Mouse (Mus musculus) liver, embryonic 14.5 days (tissue): ENCODE results near the gene Ccer1. TPM values are rescaled to one million over a fixed set of nuclear protein-coding genes. Genes with fewer than 3 reads are reported as not detected.

Experiments used
- ATAC-seq: fragments of 200-750 bp; cut with Nextera tagmentation; 2 replicates; pipeline ENCODE4 v1.8.0; 2017; ENCODE audit warnings: moderate number of reproducible peaks, mild to moderate bottlenecking, moderate library complexity; ENCODE audit not compliant: insufficient read depth
- DNase-seq, 3 experiments: peaks; one replicate each; pipeline ENCODE4 v3.0.0-alpha.2; 2012 to 2013; ENCODE audit warnings: low read depth in 3 of 3, low spot score in 3 of 3
- H3K27ac ChIP-seq: fragments of 300-500 bp; sonication (generic); 2 replicates; pipeline ENCODE4 v1.5.1; 2014; ENCODE audit warnings: moderate library complexity, mild to moderate bottlenecking, control low read depth, inconsistent platforms
- H3K27me3 ChIP-seq: fragments of 300-500 bp; sonication (generic); 2 replicates; pipeline ENCODE4 v1.6.1; 2014; ENCODE audit warnings: mild to moderate bottlenecking, low read length, moderate library complexity; ENCODE audit not compliant: control insufficient read depth, insufficient read depth
- H3K36me3 ChIP-seq: fragments of 300-500 bp; sonication (generic); replicated peaks from 2 replicates; pipeline ENCODE4 v1.6.1; 2014; ENCODE audit warnings: low read depth; ENCODE audit not compliant: control insufficient read depth, insufficient read depth
- H3K4me1 ChIP-seq, 2 experiments: fragments of 200-500 bp in 1 of 2; fragments of 300-500 bp in 1 of 2; sonication (generic) in 1 of 2; replicated peaks; 2 replicates each; pipeline ENCODE4 v1.6.1; 2012 to 2014; ENCODE audit warnings: antibody characterized with exemption in 1 of 2, inconsistent platforms in 1 of 2, low read length in 1 of 2; ENCODE audit not compliant: control insufficient read depth in 2 of 2, insufficient read depth in 2 of 2
- H3K4me2 ChIP-seq: fragments of 300-500 bp; sonication (generic); 2 replicates; pipeline ENCODE4 v1.6.1; 2014; ENCODE audit warnings: low read depth, mild to moderate bottlenecking, control low read depth, moderate library complexity
- H3K4me3 ChIP-seq, 2 experiments: fragments of 200-500 bp in 1 of 2; fragments of 300-500 bp in 1 of 2; sonication (generic) in 1 of 2; 2 replicates each; pipeline ENCODE4 v1.5.1; 2012 to 2014; ENCODE audit warnings: low read depth in 2 of 2, low read length in 2 of 2, mild to moderate bottlenecking in 2 of 2, control low read depth in 1 of 2, inconsistent platforms in 1 of 2, moderate library complexity in 1 of 2; ENCODE audit not compliant: insufficient read depth in 1 of 2
- H3K9ac ChIP-seq: fragments of 300-500 bp; sonication (generic); replicated peaks from 2 replicates; pipeline ENCODE4 v1.6.1; 2014; ENCODE audit warnings: mild to moderate bottlenecking, control low read depth, moderate library complexity
- H3K9me3 ChIP-seq: fragments of 300-500 bp; sonication (generic); 2 replicates; pipeline ENCODE4 v1.6.1; 2016; ENCODE audit warnings: low read length, mixed read lengths; ENCODE audit not compliant: control insufficient read depth
- CTCF ChIP-seq: IDR thresholded peaks from 2 replicates; pipeline ENCODE4 v1.5.1; 2016; ENCODE audit warnings: antibody characterized with exemption, low read depth, control low read depth
- EP300 ChIP-seq: IDR thresholded peaks from 2 replicates; pipeline ENCODE4 v1.6.1; 2016; ENCODE audit warnings: antibody characterized with exemption, low read depth
- WGBS: fragments of 180-500 bp; shearing (Covaris S2); extraction: QIAGEN DNeasy Blood & Tissue Kit; methylation state at CpG from one replicate; pipeline ENCODE4 v1.1.7; 2014; ENCODE audit not compliant: insufficient replicate concordance; 5-methylcytosine and 5-hydroxymethylcytosine counted together
- polyA plus RNA-seq, 2 experiments: library from polyadenylated mRNA; depleted of rRNA in 1 of 2; stranded (reverse) in 1 of 2; unstranded in 1 of 2; fragments of >200 nt; fragmentation: Nextera tagmentation in 1 of 2; extraction: Ambion mirVana in 1 of 2; gene quantifications; 2 replicates each; pipeline versions ENCODE4 v1.2.1 to v1.2.3; 2012 to 2014

The Ccer1 gene
- polyA plus RNA-seq, 2 experiments, result not detected

DNA sequence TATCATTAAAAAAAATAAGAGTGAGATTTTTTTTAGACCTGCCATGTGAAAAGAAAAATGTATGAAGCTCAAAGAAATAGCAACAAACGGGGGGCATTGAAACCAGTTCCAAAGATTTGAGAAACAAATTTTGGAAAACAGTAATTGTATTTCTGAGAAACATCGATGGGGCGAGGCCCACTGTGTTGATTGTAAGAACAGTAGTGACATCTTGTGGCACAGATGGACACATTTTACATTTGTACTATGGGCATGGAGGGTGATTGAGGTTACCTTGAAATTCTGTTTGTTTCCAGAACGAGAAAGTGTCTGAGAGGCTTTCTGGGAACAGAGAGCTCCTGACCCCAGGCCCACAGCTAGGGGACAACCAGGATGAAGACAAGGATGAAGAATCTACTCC lies 22.7 kb upstream of the Ccer1 start:
- no peak for DNase-seq
- no peaks in the 10 kb centered on the region for H3K36me3 ChIP-seq

DNA sequence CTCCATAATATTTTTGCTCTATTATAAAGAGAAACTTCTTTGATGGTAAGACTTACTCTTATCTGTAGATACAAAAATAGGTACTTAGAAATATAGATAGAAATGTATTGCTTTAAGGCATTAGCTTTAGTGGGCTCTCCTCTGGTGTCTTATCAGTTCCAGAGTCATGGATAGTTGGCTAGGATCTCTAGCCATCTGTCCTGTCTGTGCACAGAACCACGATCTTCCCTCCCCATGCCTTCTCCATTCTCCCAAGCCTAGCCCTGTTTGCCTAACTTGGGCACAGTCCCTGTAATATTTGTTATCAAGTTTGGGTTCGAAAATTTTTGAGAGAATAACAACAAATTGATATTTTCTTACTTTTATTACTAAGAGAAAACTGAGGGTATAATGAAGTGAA lies 19.6 kb upstream of the Ccer1 start:
- H3K9me3 ChIP-seq, result no peaks in the 10 kb centered on the region
- H3K9ac ChIP-seq, result no peak overlapping the region
- H3K27ac ChIP-seq, result no peak overlapping the region
- ATAC-seq (no peak), DNase-seq (no peak)
- 40% methylated on average over 2 of the region's 2 CpGs for WGBS
- no peak overlapping the region for H3K4me2 ChIP-seq
- no peaks in the 10 kb centered on the region for H3K4me1 ChIP-seq
- H3K27me3 ChIP-seq, result no peaks in the 10 kb centered on the region
- no peaks in the 10 kb centered on the region for H3K36me3 ChIP-seq
- TF ChIP-seq EP300 (no peak), CTCF (no peak)
- H3K4me3 ChIP-seq, result no peak overlapping the region

More for the DNA sequence above, 22.7 kb upstream of the Ccer1 start:
- no peak overlapping the region for H3K9ac ChIP-seq
- no peaks in the 10 kb centered on the region for H3K27me3 ChIP-seq
- no peak for TF ChIP-seq CTCF
- TF ChIP-seq EP300, result no peak
- no peaks in the 10 kb centered on the region for H3K4me1 ChIP-seq
- no peak overlapping the region for H3K4me2 ChIP-seq
- H3K4me3 ChIP-seq, result no peak overlapping the region
- H3K27ac ChIP-seq, result no peak overlapping the region
- no peak for ATAC-seq
- WGBS, result 50% methylated on average over 4 of the region's 4 CpGs
- no peaks in the 10 kb centered on the region for H3K9me3 ChIP-seq

DNA sequence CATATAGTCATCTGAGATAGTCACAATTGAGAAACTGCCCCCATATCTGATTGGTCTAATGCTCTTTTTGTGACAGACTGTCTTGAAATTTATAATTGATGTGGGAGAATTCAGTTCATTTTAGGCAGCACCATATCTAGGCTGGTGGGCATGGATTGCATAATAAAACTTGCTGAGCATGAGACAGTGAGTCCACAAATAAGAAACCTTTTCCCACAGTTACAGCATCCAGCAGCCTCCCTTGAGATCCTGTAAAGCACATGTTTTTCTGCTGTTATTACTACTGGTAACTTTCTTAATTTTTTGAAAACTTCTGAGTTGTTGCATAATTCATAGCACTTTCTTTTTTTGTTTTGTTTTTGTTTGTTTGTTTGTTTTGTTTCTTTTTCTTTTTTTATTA lies 9.9 kb upstream of the Ccer1 start:
- Histone ChIP-seq H3K9ac (no peak overlapping the region), H3K4me1 (no peaks in the 10 kb centered on the region), H3K27me3 (no peaks in the 10 kb centered on the region), H3K4me3 (no peak overlapping the region), H3K4me2 (no peak overlapping the region), H3K36me3 (no peaks in the 10 kb centered on the region), H3K9me3 (no peaks in the 10 kb centered on the region), H3K27ac (no peak overlapping the region)
- no peak for ATAC-seq
- no peak for DNase-seq
- no peak for TF ChIP-seq EP300
- TF ChIP-seq CTCF, result no peak

DNA sequence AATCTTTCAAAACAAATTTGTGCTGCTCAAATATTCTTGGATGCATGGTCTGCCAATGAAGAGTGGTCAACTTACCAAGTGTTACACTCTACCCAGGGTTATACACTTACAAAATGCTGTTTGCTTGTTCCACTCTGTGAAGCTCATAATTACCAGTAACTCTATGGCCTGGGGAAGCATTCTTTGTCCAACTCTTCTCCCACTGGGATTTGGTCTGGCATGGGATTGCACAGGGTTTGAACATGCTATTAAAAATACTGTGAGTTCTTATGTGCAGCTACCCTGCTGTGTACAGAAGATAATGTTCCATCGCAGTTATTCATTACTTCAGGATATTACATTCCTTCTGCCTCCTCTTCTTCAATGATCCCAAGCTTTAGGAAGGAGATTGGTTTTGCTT lies 5.7 kb upstream of the Ccer1 start:
- WGBS, result 59% methylated on average over 1 of the region's 1 CpGs
- H3K27me3 ChIP-seq, result no peaks in the 10 kb centered on the region
- no peaks in the 10 kb centered on the region for H3K9me3 ChIP-seq
- no peaks in the 10 kb centered on the region for H3K36me3 ChIP-seq
- ATAC-seq, result no peak
- H3K4me1 ChIP-seq, result no peaks in the 10 kb centered on the region
- no peak overlapping the region for H3K4me2 ChIP-seq
- no peak overlapping the region for H3K9ac ChIP-seq
- no peak overlapping the region for H3K27ac ChIP-seq
- no peak overlapping the region for H3K4me3 ChIP-seq
- TF ChIP-seq EP300 (no peak), CTCF (no peak)
- DNase-seq, result no peak

DNA sequence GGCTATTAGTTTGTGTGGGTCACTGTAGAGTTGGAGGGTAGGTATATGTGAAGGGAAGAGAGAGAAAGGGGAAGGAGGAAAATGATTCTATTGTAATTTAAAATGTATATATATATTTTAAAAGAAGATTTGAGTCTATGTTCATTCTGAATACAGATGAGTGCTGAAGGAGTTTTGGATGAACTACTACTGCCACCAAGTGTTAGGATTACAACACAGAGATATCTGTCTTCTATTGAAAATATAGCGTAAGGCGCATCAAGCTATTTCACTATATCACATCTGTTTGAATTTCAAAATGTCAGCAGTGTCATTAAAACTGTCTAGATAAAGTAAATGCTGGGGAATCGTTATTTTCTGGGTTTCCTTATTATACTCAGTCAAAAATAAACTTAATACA lies 3.4 kb upstream of the Ccer1 start:
- H3K4me2 ChIP-seq, result no peak overlapping the region
- TF ChIP-seq EP300 (no peak), CTCF (no peak)
- H3K9me3 ChIP-seq, result no peaks in the 10 kb centered on the region; the same call in 1 of the 2 replicates
- WGBS, result 65% methylated on average over 3 of the region's 3 CpGs
- no peak overlapping the region for H3K9ac ChIP-seq
- no peak for DNase-seq
- no peak overlapping the region for H3K4me3 ChIP-seq
- ATAC-seq, result no peak
- no peak overlapping the region for H3K27ac ChIP-seq
- no peaks in the 10 kb centered on the region for H3K4me1 ChIP-seq
- H3K27me3 ChIP-seq, result no peaks in the 10 kb centered on the region
- H3K36me3 ChIP-seq, result no peaks in the 10 kb centered on the region
